Mouse (Mus musculus) right cerebral cortex, postnatal 36 days (tissue): ENCODE measurements around the gene Ttc6.

Experiments
- DNase-seq, 2 experiments: peaks; one replicate each; pipeline ENCODE4 v3.0.0; 2022; ENCODE audit warnings: low spot score in 2 of 2, mixed read lengths in 1 of 2

Ttc6 gene

GRCm38 (mm10) chr12:57545371-57546241 is 18.3 kb upstream of the Ttc6 start:
- no peak for DNase-seq

GRCm38 (mm10) chr12:57546415-57547201 is 17.3 kb upstream of the Ttc6 start, which contains the start of gene Foxa1:
TSS of gene Foxa1 (minus strand) at chr12:57546916.
- DNase-seq, result no peak

DNA sequence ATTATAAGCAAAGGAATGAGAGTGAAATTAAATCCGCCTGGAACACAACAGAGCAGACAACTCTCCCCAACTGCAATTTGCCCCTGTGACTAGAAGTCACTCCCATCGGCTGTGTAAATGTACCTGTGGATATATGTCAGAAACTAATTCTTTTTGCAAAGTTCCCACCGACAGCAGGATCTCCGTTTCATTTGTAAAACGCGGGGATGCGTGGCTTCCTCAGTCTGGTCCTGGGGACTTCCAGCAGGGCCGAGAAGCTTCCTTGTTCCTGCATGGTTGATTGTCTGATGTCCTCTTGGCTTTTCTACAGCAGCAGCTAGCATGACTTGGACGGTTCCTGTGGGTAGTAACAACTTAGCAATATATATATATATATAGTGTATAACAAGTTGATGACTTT is 16.0 kb upstream of the Ttc6 start:
- no peak for DNase-seq

DNA sequence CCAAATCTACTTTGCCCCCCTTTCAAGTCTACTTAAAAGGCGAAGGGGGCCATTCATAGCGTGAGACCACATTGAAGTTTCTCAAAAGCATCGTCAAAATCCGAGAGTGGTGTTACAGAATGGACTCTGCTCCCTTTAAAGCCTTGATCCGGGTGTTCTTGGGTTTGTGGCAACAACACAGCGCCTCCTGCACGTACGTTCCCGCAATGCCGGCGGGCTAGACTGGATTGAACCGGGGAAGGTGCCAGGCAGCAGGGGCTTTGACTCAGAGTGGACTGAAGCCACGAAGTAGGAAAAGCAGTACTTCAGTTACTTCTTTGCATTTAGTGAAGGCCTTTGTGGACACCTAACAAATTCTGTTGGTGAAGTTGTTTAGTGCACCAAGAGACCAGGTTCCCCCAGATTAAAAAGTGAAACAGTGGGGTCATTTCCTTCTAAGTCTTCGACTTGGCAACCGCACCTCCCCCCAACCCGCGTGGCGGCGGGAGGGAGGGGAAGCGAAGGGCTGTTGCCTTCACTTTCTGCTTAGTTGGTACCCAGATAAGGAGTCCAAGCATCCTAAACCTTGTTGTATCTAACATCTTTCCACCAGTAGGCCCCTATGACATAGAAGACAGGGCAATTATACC is 15.4 kb upstream of the Ttc6 start:
- no peak for DNase-seq

DNA sequence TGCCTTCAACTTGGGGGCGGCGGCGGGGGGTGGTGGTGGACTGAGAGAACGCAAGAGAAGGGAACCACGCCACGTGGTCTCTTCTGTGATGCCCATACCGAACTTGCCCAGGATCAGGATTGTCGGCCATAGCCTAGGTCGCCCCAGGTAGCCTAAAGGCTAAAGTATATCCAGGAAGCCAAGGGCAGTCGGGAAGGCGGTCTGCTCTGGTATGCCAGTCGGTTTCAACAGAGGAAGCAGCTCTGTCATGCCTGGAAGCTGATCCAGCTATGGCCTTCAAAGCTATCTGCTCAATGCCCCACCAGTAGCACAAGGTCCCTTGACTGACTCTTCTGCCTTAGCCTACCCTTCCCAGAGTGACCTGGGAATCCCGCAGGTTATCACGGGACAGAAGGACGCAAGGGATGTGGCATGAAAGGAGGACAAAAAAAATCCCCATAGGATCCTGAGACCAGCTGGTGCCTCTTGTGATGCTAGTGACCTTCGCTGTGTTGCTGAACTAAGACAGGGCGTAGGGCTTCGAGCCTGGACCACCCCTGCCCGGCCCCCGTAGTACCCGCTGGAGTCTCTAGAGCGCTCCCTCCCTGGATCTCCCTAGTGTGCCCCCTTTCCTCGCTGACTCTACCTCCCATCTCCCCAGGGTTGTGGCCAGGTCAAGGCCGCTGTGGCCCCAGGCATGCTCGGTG is 14.8 kb upstream of the Ttc6 start:
- DNase-seq, result no peak

GRCm38 (mm10) chr12:57549667-57550160 is 14.2 kb upstream of the Ttc6 start:
- no peak for DNase-seq

DNA sequence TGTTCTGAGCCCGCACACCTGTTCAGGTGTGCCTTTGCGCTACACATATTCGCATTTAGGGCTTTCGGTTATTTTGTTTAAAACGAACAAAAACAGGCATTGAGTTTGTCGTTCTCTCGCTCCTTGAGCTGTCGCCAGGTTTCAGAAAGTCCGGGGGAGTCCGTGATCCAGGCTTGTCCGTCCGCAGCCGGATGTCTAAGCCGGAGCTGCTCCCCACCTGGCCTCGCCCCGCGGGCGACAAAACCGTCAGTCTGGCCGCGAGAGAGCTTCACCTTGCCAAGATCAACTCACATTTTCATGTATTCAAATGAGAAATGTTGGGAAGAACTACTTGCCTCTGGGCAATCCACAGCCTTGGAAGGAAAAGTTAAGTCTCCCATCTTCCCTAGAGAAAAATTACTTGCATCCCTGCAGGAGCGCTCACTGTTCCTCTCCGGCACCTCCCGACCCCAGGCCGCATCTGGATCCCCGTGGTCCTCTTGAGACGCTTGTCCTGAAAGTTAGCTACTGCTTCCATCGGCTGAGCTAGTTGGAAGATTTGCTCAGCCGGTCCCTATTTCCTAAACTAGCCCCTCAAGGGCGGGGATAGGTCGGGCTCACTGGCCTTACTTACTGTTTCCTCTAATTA is 13.6 kb upstream of the Ttc6 start:
- DNase-seq, result no peak

DNA sequence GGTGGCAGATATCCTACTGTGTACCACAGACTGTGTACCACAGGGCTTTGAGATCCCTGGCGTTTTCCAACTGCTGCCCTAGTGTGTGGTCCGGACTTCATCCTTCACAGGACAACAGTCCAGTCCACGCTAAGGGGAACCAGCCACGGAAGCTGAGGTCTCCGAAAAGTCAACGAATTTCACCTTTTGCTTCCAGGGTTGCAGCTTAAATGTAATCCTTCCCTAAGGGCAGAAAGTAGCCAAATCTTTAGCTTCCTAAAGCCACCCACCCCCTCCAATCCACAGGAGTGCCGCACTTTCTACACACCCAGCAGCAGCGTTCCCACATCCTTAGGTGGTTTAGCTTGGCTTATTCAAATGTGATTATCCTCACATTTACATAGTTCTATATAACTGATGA is 13.0 kb upstream of the Ttc6 start:
- DNase-seq, result no peak

DNA sequence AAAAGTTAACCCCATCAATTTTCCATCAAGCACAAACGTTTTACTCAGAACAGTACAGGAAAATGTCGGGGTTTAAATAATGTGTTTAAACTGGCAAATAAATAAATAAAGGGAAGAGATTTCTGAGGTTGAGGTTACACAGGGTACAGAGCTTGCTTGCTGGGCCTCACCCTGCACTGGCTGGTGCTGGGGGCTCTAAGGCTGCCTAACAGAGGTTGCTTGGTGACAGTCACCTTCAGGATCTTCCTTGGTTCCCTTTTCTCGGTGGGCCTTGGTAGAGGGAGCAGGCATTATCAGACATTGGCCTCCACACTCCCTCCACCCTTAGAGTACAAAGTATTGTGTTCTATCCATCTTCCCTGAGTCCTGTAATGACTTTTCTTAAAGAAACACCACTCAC is 11.6 kb upstream of the Ttc6 start:
- no peak for DNase-seq

DNA sequence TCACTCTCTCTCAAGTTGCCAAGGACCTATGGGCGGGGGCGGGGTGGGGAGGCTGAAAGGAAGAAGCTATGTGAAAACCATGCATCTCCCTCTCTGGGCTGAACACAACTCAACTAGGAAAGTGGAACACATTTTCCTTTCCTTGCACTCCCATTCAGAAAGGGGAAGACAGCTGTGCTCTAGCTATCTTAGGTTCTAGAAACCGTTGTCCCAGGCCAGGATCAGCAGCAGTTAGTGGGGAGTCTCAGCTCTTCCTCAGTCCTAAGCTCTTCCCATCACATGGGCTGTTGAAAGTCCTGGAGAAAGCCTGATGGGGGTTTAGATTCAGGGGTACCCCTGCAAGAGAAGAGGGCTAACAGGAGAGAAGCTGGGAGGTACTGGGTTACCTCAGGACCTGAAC is 9.8 kb upstream of the Ttc6 start:
- DNase-seq, result no peak

DNA sequence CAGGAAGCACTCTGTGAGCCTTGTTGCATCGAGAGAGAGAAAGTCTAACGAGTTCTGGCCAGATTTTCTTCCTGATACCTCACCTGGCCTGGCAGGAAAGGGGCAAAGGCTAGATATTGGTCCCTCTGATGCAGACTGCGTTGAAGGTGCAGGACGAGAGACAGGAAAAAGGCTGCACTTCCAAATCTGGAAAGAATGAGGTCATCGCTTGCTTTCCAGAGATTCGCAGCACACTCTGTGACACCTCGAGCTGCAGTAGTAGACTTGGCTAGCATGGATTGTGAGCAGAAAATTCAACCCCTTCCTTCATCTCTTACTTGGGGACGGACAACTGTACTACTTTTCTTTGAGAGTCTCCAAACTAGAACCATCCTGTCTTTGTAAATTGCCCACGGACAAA is 7.9 kb downstream of the Ttc6 start:
- no peak for DNase-seq

DNA sequence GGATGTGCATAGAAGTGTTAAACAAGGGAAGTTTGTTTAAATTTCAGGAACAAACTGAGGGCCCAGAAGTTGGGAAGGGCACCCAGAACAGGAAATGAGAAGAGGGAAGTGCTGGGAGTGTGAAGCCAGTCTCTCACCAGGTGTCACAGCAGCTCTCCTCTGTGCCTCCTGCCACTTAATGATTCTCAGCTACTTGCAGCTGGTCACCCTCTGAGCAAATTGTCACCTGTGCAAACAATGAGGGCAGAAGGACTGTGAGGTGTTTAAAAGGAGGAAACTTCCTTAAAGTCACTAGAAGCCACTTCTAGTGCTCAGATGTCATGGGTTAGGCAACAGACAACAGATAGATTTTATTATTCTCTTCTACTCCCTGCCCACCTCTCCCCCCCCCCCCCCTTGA is 8.5 kb downstream of the Ttc6 start:
- no peak for DNase-seq

GRCm38 (mm10) chr12:57575931-57576628 is 12.2 kb downstream of the Ttc6 start:
- no peak for DNase-seq

GRCm38 (mm10) chr12:57607624-57608023 is 43.7 kb downstream of the Ttc6 start:
- no peak for DNase-seq

DNA sequence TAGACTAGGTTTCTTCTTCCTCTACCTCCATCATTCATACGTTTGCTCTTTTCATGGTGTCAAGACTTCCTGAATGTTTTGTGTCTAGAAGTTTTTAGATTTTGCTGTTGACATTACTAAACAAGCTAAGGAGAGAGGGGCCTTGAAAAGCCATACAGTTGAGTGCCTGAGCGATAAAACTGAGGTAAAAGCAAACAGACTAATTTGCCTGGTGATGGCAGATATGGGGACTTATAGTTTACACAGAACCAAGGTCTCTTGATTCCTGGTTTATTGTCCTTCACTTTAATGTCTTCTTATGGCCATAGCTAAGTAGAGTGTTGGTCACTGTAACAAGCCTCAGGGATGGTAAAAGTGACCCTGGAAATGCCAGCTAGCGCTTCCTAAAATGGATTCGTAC is 51.2 kb downstream of the Ttc6 start:
- no peak for DNase-seq

GRCm38 (mm10) chr12:57622030-57622429 is 58.1 kb downstream of the Ttc6 start:
- no peak for DNase-seq

- DNase-seq, result no peak
Measured at GRCm38 (mm10) chr12:57623264-57623663, 59.4 kb downstream of the Ttc6 start.

- no peak for DNase-seq
Measured at GRCm38 (mm10) chr12:57624011-57624608, 60.2 kb downstream of the Ttc6 start.

DNA sequence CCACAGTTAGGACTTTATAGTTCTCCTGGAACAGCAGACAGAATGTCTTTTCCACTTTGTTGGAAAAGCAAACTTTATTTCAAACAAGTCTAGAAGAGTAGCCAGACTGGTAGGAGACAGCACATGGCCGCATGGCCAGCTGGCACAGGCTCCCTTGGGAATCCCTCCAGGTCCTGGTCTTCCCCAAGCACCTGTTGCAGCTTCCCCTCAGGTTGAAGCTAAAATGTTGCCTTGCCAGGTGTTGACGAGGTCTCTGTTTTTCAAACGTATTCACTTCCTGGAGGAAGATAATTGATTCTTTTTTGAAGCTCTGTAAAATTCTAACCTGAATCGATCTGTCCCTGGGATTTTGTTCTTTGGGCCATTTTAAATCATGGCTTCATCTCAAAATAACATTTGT is 86.1 kb downstream of the Ttc6 start:
- DNase-seq, result no peak

DNA sequence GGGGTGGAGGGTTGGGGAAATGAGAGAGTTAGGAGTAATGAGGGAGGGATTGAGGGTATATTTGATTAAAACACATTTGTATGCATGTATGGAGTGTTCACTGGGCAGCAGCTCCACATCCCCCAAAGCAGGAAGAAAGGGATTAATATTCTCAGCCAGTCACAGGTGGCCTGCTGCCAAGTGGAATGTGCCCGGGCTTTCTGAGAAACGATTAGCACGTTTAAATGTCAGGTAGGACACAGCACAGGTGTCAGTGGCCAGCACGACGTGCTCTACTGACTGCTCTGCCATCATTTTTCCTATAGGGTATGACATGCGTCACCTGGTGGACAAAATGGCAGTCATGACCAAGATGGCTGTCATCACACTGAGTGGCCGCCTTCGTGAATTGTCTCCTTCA is 86.8 kb downstream of the Ttc6 start:
- DNase-seq, result no peak
